Mouse (Mus musculus) mouse embryonic stem cell (cell line): ENCODE results near the gene AL732309.1.

Experiments used
- in situ Hi-C, 2 experiments: fragments of 300-500 bp; cut with MboI; formaldehyde crosslinking; loops; 1 replicate in 1 of 2; 3 replicates in 1 of 2; pipeline ENCODE4 v1.14.3; 2019 to 2020; ENCODE audit warnings: low sequenced_read_pairs in 2 of 2, low pct_unique_long_range_greater_than_20kb in 1 of 2, mixed read lengths in 1 of 2; ENCODE audit not compliant: unreplicated experiment in 1 of 2

Gene AL732309.1

GRCm38 (mm10) chr2:25246183-25247072, at the start of gene AL732309.1:
AL732309.1 (minus strand) TSS chr2:25246863.
- in situ Hi-C loops: no loop called here

GRCm38 (mm10) chr2:25293706-25294105, 47.0 kb upstream of the AL732309.1 start:
- in situ Hi-C loops: no loop called here

GRCm38 (mm10) chr2:25292856-25293255, 46.2 kb upstream of the AL732309.1 start:
- in situ Hi-C loops: no loop called here

GRCm38 (mm10) chr2:25292054-25292544, 45.4 kb upstream of the AL732309.1 start:
- in situ Hi-C loops: no loop called here

GRCm38 (mm10) chr2:25291184-25292053, 44.8 kb upstream of the AL732309.1 start:
- in situ Hi-C loops: no loop called here

GRCm38 (mm10) chr2:25290816-25291130, 44.1 kb upstream of the AL732309.1 start:
- in situ Hi-C loops: no loop called here

GRCm38 (mm10) chr2:25290101-25290815, 43.6 kb upstream of the AL732309.1 start:
- in situ Hi-C loops: no loop called here

GRCm38 (mm10) chr2:25289651-25290050, 43.0 kb upstream of the AL732309.1 start, which contains the start of gene Lrrc26:
Lrrc26 (plus strand) TSS chr2:25289915.
- in situ Hi-C loops: no loop called here

- in situ Hi-C loops: no loop called here
Measured at GRCm38 (mm10) chr2:25288734-25289345, 42.2 kb upstream of the AL732309.1 start.

- in situ Hi-C loops: no loop called here
Measured at GRCm38 (mm10) chr2:25287927-25288649, 41.4 kb upstream of the AL732309.1 start, which contains the start of gene Tmem210. Tmem210 (plus strand) TSS chr2:25288145.

GRCm38 (mm10) chr2:25286837-25287636, 40.4 kb upstream of the AL732309.1 start:
- in situ Hi-C loops: no loop called here

GRCm38 (mm10) chr2:25286314-25286713, 39.7 kb upstream of the AL732309.1 start:
- in situ Hi-C loops: no loop called here

GRCm38 (mm10) chr2:25285551-25285950, 38.9 kb upstream of the AL732309.1 start:
- in situ Hi-C loops: no loop called here

GRCm38 (mm10) chr2:25278928-25279882, 32.5 kb upstream of the AL732309.1 start:
- in situ Hi-C loops: no loop called here

- in situ Hi-C loops: no loop called here
Measured at GRCm38 (mm10) chr2:25273010-25273409, 26.3 kb upstream of the AL732309.1 start.

GRCm38 (mm10) chr2:25272515-25272914, 25.9 kb upstream of the AL732309.1 start:
- in situ Hi-C loops: no loop called here
